Mouse (Mus musculus) liver, embryonic 16.5 days (tissue): ENCODE data around the gene Snx29. TPM values are rescaled to one million over a fixed set of nuclear protein-coding genes. Genes with fewer than 3 reads are reported as not detected.

ENCODE experiments used
- ATAC-seq: fragments of 200-750 bp; cut with Nextera tagmentation; 2 replicates; pipeline ENCODE4 v1.8.0; 2017; ENCODE audit warnings: low read depth, mild to moderate bottlenecking, moderate number of reproducible peaks, moderate library complexity
- H3K27ac ChIP-seq: fragments of 300-500 bp; sonication (generic); 2 replicates; pipeline ENCODE4 v1.5.1; 2014; ENCODE audit warnings: mild to moderate bottlenecking, low read length
- H3K27me3 ChIP-seq: fragments of 300-500 bp; sonication (generic); 2 replicates; pipeline ENCODE4 v1.6.1; 2014; ENCODE audit warnings: low read depth, low read length, mixed read lengths; ENCODE audit not compliant: control insufficient read depth, insufficient read depth
- H3K36me3 ChIP-seq: fragments of 300-500 bp; sonication (generic); 2 replicates; pipeline ENCODE4 v1.6.1; 2014; ENCODE audit warnings: mild to moderate bottlenecking; ENCODE audit not compliant: control insufficient read depth, insufficient read depth
- H3K4me1 ChIP-seq: fragments of 300-500 bp; sonication (generic); 2 replicates; pipeline ENCODE4 v1.6.1; 2014; ENCODE audit warnings: low read depth, low read length, mixed read lengths; ENCODE audit not compliant: control insufficient read depth
- H3K4me2 ChIP-seq: fragments of 300-500 bp; sonication (generic); 2 replicates; pipeline ENCODE4 v1.6.1; 2014; ENCODE audit warnings: low read depth, low read length, mixed read lengths
- H3K4me3 ChIP-seq: fragments of 300-500 bp; sonication (generic); 2 replicates; pipeline ENCODE4 v1.5.1; 2014; ENCODE audit warnings: low read depth, mild to moderate bottlenecking, low read length
- H3K9ac ChIP-seq: fragments of 300-500 bp; sonication (generic); 2 replicates; pipeline ENCODE4 v1.6.1; 2014; ENCODE audit warnings: low read depth, low read length
- H3K9me3 ChIP-seq: fragments of 300-500 bp; sonication (generic); replicated peaks from 2 replicates; pipeline ENCODE4 v1.6.1; 2016; ENCODE audit warnings: low read length; ENCODE audit not compliant: control insufficient read depth
- WGBS: fragments of 180-500 bp; shearing (Covaris S2); extraction: QIAGEN DNeasy Blood & Tissue Kit; methylation state at CpG from one replicate; pipeline ENCODE4 v1.1.7; 2014; ENCODE audit not compliant: insufficient replicate concordance; 5-methylcytosine and 5-hydroxymethylcytosine counted together
- polyA plus RNA-seq: library from polyadenylated mRNA; unstranded; fragments of >200 nt; fragmentation: Nextera tagmentation; extraction: Ambion mirVana; gene quantifications from 2 replicates; pipeline ENCODE4 v1.2.1, GENCODE M21; 2015

Snx29 gene
- polyA plus RNA-seq, 1 experiment from 2014 or later = 4.6 TPM

DNA sequence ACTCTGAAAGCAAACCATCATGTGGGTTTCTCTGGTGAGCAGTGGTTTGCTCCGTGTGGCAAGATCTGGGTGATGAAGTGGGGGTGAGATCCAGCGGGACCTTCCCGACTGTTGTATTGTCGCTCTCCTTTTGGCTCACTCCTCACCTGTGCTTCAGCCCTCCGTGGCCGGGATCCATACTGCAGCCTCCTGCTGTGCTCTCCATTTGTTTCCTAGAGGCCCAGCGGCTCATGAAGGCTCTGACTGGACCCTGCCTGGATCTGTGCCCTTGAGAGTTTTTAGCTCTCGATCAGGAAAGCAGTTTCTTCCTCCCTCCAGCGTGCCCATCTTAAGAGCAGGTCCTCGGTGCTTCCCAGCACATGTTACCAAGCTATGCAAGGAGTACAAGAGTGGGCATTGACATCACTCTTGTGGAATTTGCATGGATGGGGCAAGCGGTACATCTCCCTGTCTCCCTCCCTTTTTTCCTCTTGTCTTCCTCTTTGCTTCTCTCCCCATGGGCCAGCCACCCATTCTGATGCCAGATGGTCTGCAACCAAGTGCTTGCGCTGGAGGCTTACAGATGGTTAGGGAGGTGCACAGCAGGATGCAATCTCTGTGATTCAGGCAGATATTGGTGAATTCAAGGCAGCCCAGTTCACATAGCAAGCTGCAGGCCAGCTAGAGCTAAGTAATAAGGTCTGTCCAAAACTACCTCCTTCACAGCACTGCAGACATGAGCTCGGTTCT lies 207.9 kb downstream of the Snx29 start:
- Histone ChIP-seq H3K9me3 (no peaks in the 10 kb centered on the region), H3K4me3 (no peak overlapping the region), H3K4me1 (peaks cover 5% of the 10 kb centered on the region), H3K27me3 (no peaks in the 10 kb centered on the region), H3K36me3 (no peaks in the 10 kb centered on the region), H3K27ac (no peak overlapping the region), H3K4me2 (no peak overlapping the region), H3K9ac (no peak overlapping the region)
- WGBS = 62% methylated on average over 13 of the region's 13 CpGs
- ATAC-seq = no peak

DNA sequence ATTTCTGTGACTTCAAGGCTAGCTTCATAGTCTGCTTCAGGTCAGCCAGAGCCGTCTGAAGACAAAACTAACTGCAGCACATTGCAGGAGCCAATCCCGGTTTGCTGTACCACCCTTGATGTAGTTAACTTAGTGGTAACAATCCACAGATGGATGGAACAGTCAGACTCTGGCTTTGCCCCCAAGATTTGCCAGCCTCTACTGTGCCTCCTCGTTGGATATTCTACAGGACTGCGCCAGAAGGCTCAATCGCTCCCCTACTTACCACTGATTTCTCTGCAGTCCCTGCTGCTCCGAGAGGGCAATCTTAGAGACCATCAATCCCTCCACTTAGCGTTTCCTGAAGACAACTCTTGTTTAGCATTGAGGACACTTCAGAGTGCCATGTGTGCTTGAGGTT lies 208.7 kb downstream of the Snx29 start:
- no peaks in the 10 kb centered on the region for H3K9me3 ChIP-seq
- H3K36me3 ChIP-seq = no peaks in the 10 kb centered on the region
- no peaks in the 10 kb centered on the region for H3K27me3 ChIP-seq
- H3K27ac ChIP-seq = no peak overlapping the region
- 67% methylated on average over 7 of the region's 7 CpGs for WGBS
- H3K4me2 ChIP-seq = no peak overlapping the region
- ATAC-seq = no peak
- H3K9ac ChIP-seq = no peak overlapping the region
- H3K4me3 ChIP-seq = no peak overlapping the region
- H3K4me1 ChIP-seq = peaks cover 1% of the 10 kb centered on the region

DNA sequence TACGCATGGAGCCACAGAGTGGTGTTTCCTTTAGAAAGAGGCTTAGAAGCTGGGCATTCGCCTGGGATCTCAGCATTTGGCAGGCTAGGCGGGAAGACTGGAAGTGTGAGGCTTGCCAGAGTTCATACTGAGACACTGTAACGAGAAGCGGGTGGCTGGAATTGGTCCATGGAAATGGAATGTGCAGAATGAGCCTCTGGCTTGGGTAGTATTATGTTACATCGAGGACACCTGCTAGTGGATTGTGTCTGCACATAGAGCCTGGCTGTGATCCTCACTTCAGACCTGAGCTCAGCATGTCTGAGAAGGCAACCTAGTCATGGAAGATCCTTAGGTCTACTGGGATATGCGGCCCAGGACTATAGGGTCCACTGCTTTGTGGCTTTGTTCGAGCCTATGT lies 209.9 kb downstream of the Snx29 start:
- Histone ChIP-seq H3K4me2 (no peak overlapping the region), H3K9me3 (no peaks in the 10 kb centered on the region), H3K4me1 (no peaks in the 10 kb centered on the region), H3K27ac (no peak overlapping the region), H3K27me3 (no peaks in the 10 kb centered on the region), H3K4me3 (no peak overlapping the region), H3K36me3 (no peaks in the 10 kb centered on the region), H3K9ac (no peak overlapping the region)
- ATAC-seq = no peak
- 66% methylated on average over 8 of the region's 8 CpGs for WGBS

- H3K9me3 ChIP-seq = no peaks in the 10 kb centered on the region
- no peak overlapping the region for H3K4me3 ChIP-seq
- H3K36me3 ChIP-seq = no peaks in the 10 kb centered on the region
- H3K9ac ChIP-seq = no peak overlapping the region
- ATAC-seq = no peak
- H3K27ac ChIP-seq = no peak overlapping the region
- H3K27me3 ChIP-seq = no peaks in the 10 kb centered on the region
- no peak overlapping the region for H3K4me2 ChIP-seq
- WGBS = 48% methylated on average over 3 of the region's 3 CpGs
- no peaks in the 10 kb centered on the region for H3K4me1 ChIP-seq
Observed at GRCm38 (mm10) chr16:11533441-11533840, 210.7 kb downstream of the Snx29 start.

- Histone ChIP-seq H3K4me3 (no peak overlapping the region), H3K9ac (no peak overlapping the region), H3K36me3 (no peaks in the 10 kb centered on the region), H3K27ac (no peak overlapping the region), H3K9me3 (no peaks in the 10 kb centered on the region), H3K27me3 (no peaks in the 10 kb centered on the region), H3K4me1 (no peaks in the 10 kb centered on the region), H3K4me2 (no peak overlapping the region)
- WGBS = 74% methylated on average over 5 of the region's 5 CpGs
- ATAC-seq = no peak
Observed at GRCm38 (mm10) chr16:11537663-11538062, 215.0 kb downstream of the Snx29 start.

- no peaks in the 10 kb centered on the region for H3K9me3 ChIP-seq
- 67% methylated on average over 3 of the region's 3 CpGs for WGBS
- no peak overlapping the region for H3K9ac ChIP-seq
- H3K27ac ChIP-seq = no peak overlapping the region
- H3K36me3 ChIP-seq = no peaks in the 10 kb centered on the region
- H3K27me3 ChIP-seq = no peaks in the 10 kb centered on the region
- no peaks in the 10 kb centered on the region for H3K4me1 ChIP-seq
- no peak overlapping the region for H3K4me3 ChIP-seq
- H3K4me2 ChIP-seq = no peak overlapping the region
- ATAC-seq = no peak
Observed at GRCm38 (mm10) chr16:11538191-11538590, 215.5 kb downstream of the Snx29 start.

GRCm38 (mm10) chr16:11540961-11541360 lies 218.3 kb downstream of the Snx29 start:
- Histone ChIP-seq H3K4me2 (no peak overlapping the region), H3K36me3 (no peaks in the 10 kb centered on the region), H3K27me3 (no peaks in the 10 kb centered on the region), H3K9me3 (no peaks in the 10 kb centered on the region), H3K9ac (no peak overlapping the region), H3K4me1 (no peaks in the 10 kb centered on the region), H3K27ac (no peak overlapping the region), H3K4me3 (no peak overlapping the region)
- no peak for ATAC-seq

GRCm38 (mm10) chr16:11541769-11542168 lies 219.1 kb downstream of the Snx29 start:
- Histone ChIP-seq H3K27ac (no peak overlapping the region), H3K9me3 (no peaks in the 10 kb centered on the region), H3K4me2 (no peak overlapping the region), H3K4me1 (no peaks in the 10 kb centered on the region), H3K27me3 (no peaks in the 10 kb centered on the region), H3K4me3 (no peak overlapping the region), H3K36me3 (no peaks in the 10 kb centered on the region), H3K9ac (no peak overlapping the region)
- 74% methylated on average over 7 of the region's 7 CpGs for WGBS
- ATAC-seq = no peak

DNA sequence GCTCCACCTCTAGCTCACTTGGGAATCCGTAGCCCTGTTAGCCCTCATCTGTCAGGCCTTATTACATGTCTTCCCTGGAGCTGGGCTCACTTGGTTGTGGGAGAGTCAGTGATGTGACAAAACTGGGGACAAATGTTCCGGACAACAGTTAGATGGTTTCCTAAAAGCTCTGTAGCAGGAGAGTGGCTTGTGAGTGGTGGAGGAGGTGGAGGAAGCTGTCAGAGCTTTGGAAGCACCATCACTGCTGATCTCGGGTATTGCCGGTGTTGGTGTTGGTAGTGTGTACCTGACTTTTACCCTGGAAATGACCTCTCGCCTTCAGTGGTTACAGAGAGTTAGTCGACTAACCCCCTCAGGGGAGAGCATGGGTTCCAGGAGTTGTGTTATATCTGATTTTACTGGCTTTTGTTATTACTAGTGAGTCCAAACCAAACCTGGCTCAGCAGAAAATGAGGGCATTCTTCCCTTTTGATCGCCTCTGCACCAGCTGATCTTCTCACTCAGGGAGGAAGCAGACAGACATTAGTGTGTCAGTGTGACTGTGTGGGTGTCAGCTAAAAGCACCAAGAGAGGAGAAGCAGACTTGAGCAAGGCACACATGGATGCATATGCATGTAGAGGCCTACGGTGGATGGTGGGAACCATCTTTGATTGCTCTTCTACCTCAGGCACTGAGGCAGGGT lies 227.5 kb downstream of the Snx29 start:
- whole genome bisulfite sequencing = 67% methylated on average over 8 of the region's 8 CpGs
- no peak for ATAC-seq
- H3K4me2 ChIP-seq = no peak overlapping the region

More for the DNA sequence above, 227.5 kb downstream of the Snx29 start:
- Histone ChIP-seq H3K27me3 (no peaks in the 10 kb centered on the region), H3K4me1 (no peaks in the 10 kb centered on the region), H3K9ac (no peak overlapping the region), H3K36me3 (no peaks in the 10 kb centered on the region), H3K4me3 (no peak overlapping the region), H3K9me3 (no peaks in the 10 kb centered on the region), H3K27ac (no peak overlapping the region)
